Mouse (Mus musculus) granulocyte monocyte progenitor cell, adult 5-6 weeks (primary cell): ENCODE results near the gene Acsm2. TPM values are rescaled to one million over a fixed set of nuclear protein-coding genes. Genes with fewer than 3 reads are reported as not detected.

ENCODE experiments used
- ATAC-seq: replicated peaks from 2 replicates; pipeline ENCODE4 v1.8.0; 2016; ENCODE audit warnings: mild to moderate bottlenecking, moderate TSS enrichment, inconsistent platforms; ENCODE audit not compliant: poor library complexity, severe bottlenecking
- total RNA-seq, 2 experiments: library from RNA; stranded (forward) in 1 of 2; stranded (reverse) in 1 of 2; fragments of 200-712, 200-1000 nt in 1 of 2; fragments of >200 nt in 1 of 2; fragmentation: Nextera tagmentation in 1 of 2; gene quantifications; 2 replicates each; pipeline ENCODE4 v1.2.3; 2014 to 2017

Gene Acsm2
- total RNA-seq (2014; fragmentation: Nextera tagmentation), result not detected in 2 replicates
- not detected in 2 replicates for total RNA-seq (2017)

GRCm38 (mm10) chr7:119554040-119554439, at the start of gene Acsm2:
Gene Acsm2, plus strand, starts transcription at chr7:119554340.
- no peak for ATAC-seq

DNA sequence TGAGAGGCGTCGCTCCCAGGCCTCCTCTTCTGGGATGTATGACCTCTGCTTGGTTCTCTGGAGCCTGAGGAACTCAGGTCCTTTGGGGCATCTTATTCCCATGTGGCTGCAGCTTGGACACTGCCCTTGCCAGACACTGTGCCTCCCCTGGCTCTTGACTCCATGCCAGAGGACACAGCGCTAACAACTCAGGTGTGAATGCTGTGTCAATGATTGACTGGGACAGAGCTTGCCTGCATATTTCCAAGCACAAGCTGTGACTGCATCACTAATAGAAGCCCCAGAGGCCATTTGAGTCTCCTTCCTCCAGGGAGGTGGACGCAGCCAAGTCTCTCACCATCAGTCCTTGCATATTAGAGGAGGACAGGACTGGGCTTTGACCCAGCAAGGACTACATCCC, 43.0 kb upstream of the Acsm2 start:
- ATAC-seq, result no peak

- peak; percentile 65 for ATAC-seq
Observed at GRCm38 (mm10) chr7:119513056-119513455, 41.1 kb upstream of the Acsm2 start.

DNA sequence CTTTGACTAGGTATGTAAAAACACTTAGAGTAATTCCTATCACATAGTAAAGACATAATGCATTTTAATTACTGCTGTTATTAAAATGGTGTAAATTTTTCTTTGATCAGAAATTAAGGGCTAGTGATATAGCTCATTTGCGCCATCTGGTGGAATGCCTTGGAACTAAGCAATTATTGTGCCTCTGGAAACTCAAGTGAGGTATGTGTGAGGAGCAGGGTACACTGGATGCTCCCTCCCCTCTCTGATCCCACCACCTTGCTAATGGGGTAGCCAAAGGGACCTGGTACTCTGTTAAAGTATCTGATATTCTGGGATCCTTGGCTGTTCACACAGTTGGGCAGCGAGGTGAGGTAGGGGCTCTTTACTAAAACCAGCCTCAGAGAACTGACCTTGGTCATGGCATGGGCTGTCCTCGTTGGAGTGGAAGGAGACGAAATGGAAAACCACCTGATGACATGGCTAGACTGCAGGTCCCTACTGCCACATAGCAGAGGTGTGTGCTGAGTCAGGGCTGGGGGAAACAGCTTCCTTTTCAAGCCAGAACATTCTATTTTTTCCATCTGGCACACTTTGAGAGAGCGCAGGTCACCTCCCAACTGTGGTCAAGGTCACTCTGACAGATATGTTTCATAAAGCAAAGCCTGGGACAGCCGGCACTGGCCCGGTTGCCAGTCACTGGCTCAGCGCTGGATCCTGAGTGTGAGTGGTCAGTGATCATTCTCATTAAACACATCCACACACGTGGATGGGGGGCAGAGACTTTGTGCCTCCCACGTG, 38.5 kb upstream of the Acsm2 start:
- ATAC-seq, result peak; percentile 52

- ATAC-seq, result no peak
Observed at GRCm38 (mm10) chr7:119516272-119516558, 37.9 kb upstream of the Acsm2 start.

GRCm38 (mm10) chr7:119519163-119519562, 35.0 kb upstream of the Acsm2 start, which contains the start of gene Acsm5:
Gene Acsm5, plus strand, starts transcription at chr7:119519463.
- ATAC-seq, result no peak

GRCm38 (mm10) chr7:119519654-119520053, 34.5 kb upstream of the Acsm2 start:
- peak; percentile 73 for ATAC-seq

DNA sequence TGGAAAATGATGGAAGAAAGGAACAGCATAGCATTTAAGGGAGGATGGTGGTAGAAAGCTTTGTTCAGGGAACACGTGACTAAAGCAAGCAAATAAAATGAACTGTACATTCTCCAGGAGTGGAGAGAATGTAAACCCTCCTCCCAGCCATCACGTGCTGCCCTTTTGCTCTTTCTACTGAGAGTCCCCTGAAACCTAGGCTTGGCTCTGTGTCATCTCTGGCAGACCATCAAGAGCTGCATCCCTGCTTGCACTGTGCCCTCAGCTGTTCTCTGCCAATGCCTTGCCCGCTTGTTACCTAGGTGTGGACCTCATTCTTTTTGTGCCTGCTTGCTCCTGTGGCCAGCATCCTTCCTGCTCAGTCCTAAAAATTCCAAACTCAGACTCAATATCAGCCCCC, 32.3 kb upstream of the Acsm2 start:
- no peak for ATAC-seq

GRCm38 (mm10) chr7:119522385-119522784, 31.8 kb upstream of the Acsm2 start:
- ATAC-seq, result no peak

- ATAC-seq, result no peak
Observed at GRCm38 (mm10) chr7:119523389-119523788, 30.8 kb upstream of the Acsm2 start, which contains the start of gene Pdilt. Gene Pdilt, minus strand, starts transcription at chr7:119523489.

- no peak for ATAC-seq
Observed at GRCm38 (mm10) chr7:119525881-119526281, 28.3 kb upstream of the Acsm2 start.

DNA sequence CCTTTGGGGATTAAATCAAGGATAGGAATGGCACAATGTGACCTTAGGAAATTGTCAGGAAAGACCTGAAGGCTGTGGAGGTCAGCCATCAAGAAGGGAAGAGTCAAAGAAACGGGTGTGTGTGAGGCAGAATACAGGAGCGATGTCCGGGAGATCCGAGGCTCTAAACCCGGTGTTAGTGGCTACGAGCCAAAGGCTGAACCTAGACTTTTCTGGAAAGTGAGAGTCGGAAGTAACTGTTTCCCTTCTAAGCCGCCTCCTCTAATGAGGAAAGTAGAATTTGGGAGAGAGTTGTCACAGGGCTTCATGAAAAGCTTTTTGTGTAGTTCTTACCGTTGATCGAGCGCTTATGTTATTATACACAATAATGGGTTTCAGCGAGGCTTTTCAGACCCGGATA, 27.7 kb upstream of the Acsm2 start:
- no peak for ATAC-seq

- ATAC-seq, result no peak
Observed at GRCm38 (mm10) chr7:119527135-119527534, 27.0 kb upstream of the Acsm2 start.

GRCm38 (mm10) chr7:119527548-119527947, 26.6 kb upstream of the Acsm2 start:
- no peak for ATAC-seq

DNA sequence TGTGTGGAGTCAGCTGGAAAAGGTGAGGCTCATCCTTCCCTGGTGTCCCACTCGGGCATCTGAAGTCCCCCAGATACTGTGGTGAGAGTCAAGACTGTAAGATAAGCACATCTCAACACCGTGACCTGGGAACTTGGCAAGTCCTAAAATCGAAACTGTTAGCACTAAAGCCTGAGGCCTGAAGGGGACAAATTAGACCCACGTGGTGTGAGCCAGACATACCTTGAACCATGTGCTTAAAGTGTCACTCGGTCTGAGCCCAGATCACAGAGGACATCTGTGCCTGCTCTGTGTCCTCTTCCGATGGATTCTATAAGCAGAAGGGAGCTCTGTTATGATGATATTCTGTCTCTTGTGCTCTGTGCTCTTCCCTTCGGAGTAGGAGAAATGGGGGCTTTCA, 25.5 kb upstream of the Acsm2 start:
- no peak for ATAC-seq

- ATAC-seq, result no peak
Observed at GRCm38 (mm10) chr7:119532924-119533323, 21.2 kb upstream of the Acsm2 start.

DNA sequence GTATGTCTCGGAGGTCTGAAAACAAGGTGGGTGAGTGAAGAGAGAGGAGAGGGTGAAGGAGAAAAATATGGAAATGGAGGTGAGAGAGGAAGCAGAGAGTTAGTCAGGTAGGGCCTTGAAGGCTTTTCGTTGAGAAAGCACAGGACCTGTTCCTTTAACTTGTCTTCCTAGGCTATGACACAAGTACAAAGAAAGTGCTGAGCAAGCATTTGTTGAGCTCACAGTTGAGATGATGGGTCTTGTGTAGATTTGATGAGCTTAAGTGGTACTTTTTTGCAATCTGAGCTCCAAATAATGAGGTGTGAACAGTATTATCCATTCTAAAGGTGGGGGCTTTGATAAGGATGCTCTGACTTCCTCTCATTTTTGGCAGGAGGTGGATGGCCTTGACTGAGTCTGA, 19.8 kb upstream of the Acsm2 start:
- ATAC-seq, result no peak

DNA sequence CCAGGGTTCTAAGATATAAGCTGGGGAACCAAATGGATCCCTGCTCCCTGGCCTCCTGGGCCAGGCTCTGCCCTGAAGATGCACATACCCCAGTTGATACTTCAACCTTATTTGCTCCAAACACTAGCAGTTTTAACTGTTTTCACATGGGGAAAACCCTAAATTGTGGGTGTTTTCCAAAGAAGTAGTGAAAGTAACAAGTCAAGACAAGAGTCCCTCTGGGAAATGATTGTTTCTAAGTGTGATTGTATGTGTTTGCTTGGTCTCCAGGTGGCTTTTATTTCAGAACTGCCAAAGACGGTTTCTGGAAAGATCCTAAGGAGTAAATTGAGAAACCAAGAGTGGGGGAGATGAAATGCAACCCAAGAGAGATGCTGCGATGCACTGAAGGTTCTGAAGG, 11.7 kb upstream of the Acsm2 start:
- ATAC-seq, result no peak

DNA sequence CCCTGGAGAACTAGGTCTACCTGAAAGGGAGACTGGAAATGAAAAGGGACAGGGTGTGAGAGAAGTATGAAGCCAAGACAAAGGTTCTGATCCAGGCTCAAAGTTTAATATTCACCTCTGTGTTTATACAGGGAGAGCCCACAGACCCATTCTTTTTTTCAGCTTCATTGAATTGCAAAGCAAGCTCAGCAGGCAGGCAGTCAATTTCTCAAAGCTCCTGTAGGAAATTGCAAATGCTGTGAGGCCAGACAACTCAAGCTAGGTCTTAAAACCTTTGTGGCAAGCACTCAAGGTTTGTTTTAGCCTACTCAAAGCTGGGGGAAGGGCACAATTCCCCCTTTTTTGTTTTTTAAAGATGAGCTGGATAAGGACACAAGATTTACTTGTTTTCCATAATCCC, 8.6 kb upstream of the Acsm2 start:
- ATAC-seq, result no peak

GRCm38 (mm10) chr7:119550471-119551222, 3.5 kb upstream of the Acsm2 start:
- no peak for ATAC-seq

GRCm38 (mm10) chr7:119559789-119560451, 5.8 kb downstream of the Acsm2 start:
- ATAC-seq, result no peak
